Mouse (Mus musculus): ENCODE measurements around the gene Ccno. TPM values are rescaled to one million over a fixed set of nuclear protein-coding genes. Genes with fewer than 3 reads are reported as not detected.
A peak's percentile ranks its signal among the peaks of the same experiment; 100 is the strongest.
"Not testable (repeated sequence)": the region's sequence is repeated elsewhere in the genome, so short reads cannot be mapped to it uniquely, and the experiment has no call there.

The Ccno gene
- polyA plus RNA-seq, 1 experiment = 0.95 TPM

DNA sequence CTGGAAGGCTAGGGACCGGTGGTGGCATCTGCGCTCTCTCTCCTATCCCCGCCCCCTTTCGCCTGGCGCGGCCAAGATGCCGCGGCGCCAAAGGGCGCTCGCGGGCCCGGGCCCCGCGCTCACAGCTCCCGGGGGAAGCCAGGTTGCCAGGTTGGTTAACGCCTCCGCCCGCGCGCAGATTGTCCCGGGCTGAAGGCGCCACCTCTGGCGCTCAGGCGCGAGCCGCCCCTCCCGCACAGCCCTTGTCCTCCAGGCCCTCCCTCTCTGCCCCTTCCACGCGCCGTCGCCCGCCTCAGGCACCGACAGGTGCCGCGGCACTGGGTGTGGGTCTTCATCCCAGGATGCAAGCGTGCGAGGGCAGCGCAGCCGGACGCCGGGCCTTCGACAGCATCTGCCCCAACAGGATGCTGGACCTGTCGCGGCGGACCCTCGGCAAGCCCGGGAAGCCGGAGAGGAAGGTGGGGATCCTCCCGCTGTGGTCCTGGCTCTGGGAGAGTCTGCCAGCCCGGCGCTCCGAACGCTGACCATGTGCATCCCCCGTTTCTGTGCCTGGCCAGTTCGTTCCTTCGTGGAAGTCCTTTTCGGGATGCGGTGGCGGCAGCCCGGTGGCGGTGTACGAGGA, 6.0 kb downstream of the Ccno start, which contains the start of gene Mcidas:
Gene Mcidas, plus strand, starts transcription at position 315 of the 622 bp plus-strand sequence.
- Histone ChIP-seq H3K27ac (replicated peaks; ENCODE audit: low read depth, low read length) (no peak within 1 kb of the TSS), H3K4me3 (ENCODE audit: insufficient read depth, low read depth, low read length) (peak within 1 kb of the TSS; percentile 38), H3K4me1 (ENCODE audit: control insufficient read depth, insufficient read depth, insufficient read length, low read length) (0 out of 2 replicates have a peak, but pooled peaks cover 3% of the 10 kb centered on the region)

DNA sequence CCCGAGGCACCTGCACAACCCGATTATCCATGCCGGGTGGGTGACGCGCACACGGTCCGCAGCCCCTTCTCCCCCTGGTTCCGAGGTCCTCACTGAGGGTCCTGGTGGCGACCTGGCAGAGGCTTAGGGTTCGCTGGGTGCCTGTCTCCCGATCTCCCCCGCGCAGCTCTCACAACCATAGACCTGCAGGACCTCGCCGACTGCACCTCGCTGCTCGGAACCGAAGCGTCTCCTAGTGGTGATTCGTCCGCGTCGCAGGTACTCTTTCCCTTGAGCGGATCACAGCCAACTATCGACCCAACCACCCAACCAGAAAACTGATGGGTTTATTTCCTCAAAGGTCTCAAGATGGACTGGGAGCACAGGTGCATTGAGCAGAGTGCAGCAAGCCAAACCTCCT, 6.6 kb downstream of the Ccno start:
- H3K4me1 ChIP-seq (ENCODE audit: control insufficient read depth, insufficient read depth, insufficient read length, low read length) = 0 out of 2 replicates have a peak, but pooled peaks cover 3% of the 10 kb centered on the region
- peak overlapping the region; percentile 38 for H3K4me3 ChIP-seq (ENCODE audit: insufficient read depth, low read depth, low read length)
- H3K27ac ChIP-seq (replicated peaks; ENCODE audit: low read depth, low read length) = no peak overlapping the region

DNA sequence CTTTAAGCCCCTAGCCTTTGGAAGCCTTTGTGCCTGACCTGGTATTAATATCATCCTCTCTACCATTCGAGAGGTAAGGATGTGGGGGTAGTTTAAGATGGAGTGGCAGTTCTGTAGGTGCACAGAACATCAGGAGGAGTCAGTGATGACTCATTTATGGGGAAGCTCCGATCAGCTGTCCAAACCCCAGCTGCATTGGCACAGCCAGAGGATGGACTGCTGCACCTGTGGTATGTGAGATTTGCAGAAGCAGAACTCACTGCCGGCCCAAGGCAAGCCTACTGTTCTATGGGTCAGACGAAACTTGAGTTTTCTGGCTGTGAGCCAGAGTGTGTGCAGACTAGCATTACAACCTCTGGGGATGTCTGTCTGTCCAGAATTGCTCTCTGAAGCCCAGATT, 8.8 kb downstream of the Ccno start:
- Histone ChIP-seq H3K4me3 (ENCODE audit: insufficient read depth, low read depth, low read length) (no peak overlapping the region), H3K4me1 (ENCODE audit: control insufficient read depth, insufficient read depth, insufficient read length, low read length) (0 out of 2 replicates have a peak, but pooled peaks cover 3% of the 10 kb centered on the region), H3K27ac (replicated peaks; ENCODE audit: low read depth, low read length) (no peak overlapping the region)

DNA sequence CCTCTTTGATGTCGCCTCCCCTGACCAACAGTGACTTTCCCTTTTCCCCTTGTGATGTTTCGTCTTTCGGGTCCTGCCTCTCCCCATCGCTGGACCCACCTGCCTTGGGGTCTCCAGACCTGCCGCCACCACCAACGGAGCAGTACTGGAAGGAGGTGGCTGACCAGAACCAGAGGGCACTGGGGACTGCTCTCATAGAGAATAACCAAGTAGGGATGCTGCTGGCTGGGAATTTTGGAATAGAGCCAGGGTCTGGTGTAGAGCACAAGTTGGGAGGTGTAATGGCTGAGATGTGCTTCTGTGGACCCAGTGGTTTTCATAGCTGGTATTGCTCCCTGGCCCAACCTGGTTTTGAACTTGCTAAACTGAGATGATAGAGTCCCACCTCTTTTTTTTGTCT, 9.8 kb downstream of the Ccno start:
- H3K4me1 ChIP-seq (ENCODE audit: control insufficient read depth, insufficient read depth, insufficient read length, low read length) = 0 out of 2 replicates have a peak, but pooled peaks cover 3% of the 10 kb centered on the region
- H3K4me3 ChIP-seq (ENCODE audit: insufficient read depth, low read depth, low read length) = no peak overlapping the region

DNA sequence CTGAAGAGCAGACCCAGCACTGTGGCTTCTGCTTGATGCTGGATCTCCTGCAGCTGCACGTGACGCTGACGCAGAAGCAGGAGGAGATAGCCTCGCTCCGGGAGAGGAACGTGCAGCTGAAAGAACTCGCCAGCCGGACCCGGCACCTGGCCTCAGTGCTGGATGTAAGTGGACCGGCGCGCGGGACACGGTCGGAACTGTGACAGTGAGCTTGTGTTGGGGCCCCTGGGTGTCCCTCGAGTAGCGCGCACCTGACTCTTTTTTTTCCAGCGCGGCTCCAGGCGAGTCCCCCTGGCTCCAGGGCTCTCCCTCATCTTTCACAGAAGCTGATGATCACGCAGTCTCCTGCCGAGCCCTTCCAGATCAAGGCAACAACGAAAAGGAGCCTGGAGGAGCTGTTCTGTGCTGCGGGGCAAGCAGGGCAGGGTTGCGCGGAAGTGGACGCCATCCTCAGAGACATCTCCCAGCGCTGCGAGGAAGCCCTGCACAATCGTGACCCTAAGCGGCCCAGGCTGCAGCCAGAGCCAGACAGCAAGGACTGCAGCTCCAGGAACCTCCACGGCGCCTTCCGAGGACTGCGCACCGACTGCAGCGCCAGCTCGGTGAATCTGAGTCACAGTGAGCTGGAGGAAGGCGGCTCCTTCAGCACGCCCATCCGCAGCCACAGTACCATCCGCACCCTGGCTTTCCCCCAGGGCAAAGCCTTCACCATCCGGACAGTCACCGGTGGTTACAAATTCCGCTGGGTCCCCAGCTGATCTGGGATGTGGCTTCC, 11.0 kb downstream of the Ccno start:
- peak overlapping the region; percentile 29 for H3K4me3 ChIP-seq (ENCODE audit: insufficient read depth, low read depth, low read length)
- H3K4me1 ChIP-seq (ENCODE audit: control insufficient read depth, insufficient read depth, insufficient read length, low read length) = 0 out of 2 replicates have a peak, but pooled peaks cover 2% of the 10 kb centered on the region
- no peak overlapping the region for H3K27ac ChIP-seq (replicated peaks; ENCODE audit: low read depth, low read length)

More for the DNA sequence above, 9.8 kb downstream of the Ccno start:
- H3K27ac ChIP-seq (replicated peaks; ENCODE audit: low read depth, low read length) = no peak overlapping the region

DNA sequence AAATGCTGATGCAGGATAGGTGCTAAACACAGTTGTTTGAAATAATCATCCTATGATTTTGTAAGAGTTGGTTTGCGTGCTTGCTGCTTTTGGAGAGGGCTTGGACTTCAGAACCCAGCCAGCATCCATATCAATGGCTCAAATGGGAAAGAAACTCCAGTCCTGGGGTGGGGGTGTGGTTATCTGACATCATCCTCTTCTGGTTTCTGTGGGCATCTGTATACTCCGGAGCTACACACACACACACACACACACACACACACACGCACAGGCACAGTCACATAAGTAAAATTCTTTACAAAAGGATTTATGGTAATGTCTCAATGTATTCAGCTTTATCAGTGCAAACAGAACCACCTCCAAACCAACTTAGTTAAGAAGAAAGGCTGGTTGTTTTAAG, 12.5 kb downstream of the Ccno start:
- H3K27ac ChIP-seq (replicated peaks; ENCODE audit: low read depth, low read length) = no peak overlapping the region
- no peaks in the 10 kb centered on the region for H3K4me1 ChIP-seq (ENCODE audit: control insufficient read depth, insufficient read depth, insufficient read length, low read length)
- H3K4me3 ChIP-seq (ENCODE audit: insufficient read depth, low read depth, low read length) = no peak overlapping the region

DNA sequence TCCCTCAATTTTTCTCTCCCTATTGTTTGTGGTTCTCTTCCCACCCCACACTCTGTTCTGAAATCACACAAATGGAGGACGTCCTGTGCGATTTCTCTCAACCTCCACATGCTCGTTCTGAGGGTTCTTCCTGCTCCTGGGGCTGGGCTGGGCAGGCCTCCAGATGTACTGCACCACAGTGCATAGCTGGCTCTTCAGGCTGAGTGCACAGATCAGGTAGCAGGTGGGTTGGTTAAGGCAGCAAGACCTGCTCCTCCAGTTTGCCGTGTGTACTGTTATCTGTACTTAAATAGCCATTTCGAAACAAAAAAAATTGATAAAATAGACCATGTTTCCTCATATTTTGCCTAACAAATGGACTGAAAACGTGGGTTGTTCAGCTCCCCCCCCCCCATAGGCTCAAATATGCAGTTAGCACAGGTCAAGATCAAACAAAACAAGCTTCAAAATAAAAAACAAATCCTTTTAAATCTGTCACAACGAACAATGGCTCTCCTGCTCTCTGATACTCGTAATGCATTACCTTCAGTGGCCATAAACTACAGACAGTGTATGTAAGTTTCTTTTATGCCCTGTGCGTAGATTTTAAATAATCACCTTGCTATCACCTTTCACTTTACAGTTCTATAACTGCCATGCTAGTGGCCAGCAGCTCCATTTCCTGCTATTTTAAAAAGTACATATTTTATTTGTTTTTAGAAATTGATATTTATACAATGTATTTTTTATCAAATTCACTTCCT, 13.1 kb downstream of the Ccno start:
- no peaks in the 10 kb centered on the region for H3K4me1 ChIP-seq (ENCODE audit: control insufficient read depth, insufficient read depth, insufficient read length, low read length)
- no peak overlapping the region for H3K4me3 ChIP-seq (ENCODE audit: insufficient read depth, low read depth, low read length)
- no peak overlapping the region for H3K27ac ChIP-seq (replicated peaks; ENCODE audit: low read depth, low read length)

DNA sequence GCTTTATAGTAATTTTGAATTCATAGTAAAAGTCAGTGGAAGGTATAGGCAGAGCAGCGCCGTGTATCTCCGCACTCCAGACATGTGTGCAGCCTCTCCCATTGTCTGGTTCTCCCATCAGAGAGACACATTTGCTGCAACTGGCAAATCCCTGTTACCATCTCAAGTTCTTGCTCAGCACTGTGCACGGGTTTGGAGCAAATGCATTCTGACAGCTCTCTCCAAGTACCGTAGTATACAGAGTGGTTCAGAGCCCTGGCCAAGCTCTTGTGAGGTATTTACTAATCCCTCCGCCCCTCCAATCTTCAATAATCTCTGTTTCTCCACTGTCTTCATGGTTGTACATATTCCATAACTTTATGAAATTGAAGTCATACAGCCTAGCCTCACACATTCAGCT, 25.1 kb downstream of the Ccno start:
- no peak overlapping the region for H3K4me3 ChIP-seq (ENCODE audit: insufficient read depth, low read depth, low read length)
- no peak overlapping the region for H3K27ac ChIP-seq (replicated peaks; ENCODE audit: low read depth, low read length)
- H3K4me1 ChIP-seq (ENCODE audit: control insufficient read depth, insufficient read depth, insufficient read length, low read length) = no peaks in the 10 kb centered on the region

DNA sequence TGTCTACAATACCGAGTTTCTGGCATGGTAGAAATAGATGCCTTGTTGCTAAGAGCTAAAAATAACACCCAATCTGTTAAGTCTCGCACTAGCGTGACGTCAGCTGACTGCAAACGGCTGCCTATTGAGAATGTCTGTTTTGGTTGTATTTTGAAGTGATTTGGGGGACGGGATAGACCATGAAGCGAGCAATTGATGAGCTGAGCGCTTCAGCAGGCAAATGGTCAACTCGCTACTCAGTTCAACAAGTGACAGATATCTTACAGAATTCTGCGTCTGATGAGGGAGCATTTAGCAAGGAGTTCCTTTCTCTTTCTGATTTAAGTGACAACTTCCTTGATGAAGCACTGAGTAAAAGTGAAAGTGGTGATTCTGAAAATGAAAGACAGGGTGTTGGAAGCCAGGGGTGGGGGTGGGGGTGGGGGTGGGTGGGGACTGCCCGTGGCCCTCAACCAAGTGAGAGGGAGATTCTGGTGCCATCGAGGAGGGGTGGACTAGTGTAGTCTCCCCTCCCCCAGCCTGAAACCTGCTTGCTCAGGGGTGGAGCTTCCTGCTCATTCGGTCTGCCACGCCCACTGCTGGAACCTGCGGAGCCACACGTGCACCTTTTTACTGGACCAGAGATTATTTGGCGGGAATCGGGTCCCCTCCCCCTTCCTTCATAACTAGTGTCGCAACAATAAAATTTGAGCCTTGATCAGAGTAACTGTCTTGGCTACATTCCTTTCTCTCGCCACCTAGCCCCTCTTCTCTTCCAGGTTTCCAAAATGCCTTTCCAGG, 25.8 kb downstream of the Ccno start:
- H3K4me1 ChIP-seq (ENCODE audit: control insufficient read depth, insufficient read depth, insufficient read length, low read length); H3K27ac ChIP-seq (replicated peaks; ENCODE audit: low read depth, low read length): not testable (repeated sequence)
- peak overlapping the region; percentile 66 for H3K4me3 ChIP-seq (ENCODE audit: insufficient read depth, low read depth, low read length)

DNA sequence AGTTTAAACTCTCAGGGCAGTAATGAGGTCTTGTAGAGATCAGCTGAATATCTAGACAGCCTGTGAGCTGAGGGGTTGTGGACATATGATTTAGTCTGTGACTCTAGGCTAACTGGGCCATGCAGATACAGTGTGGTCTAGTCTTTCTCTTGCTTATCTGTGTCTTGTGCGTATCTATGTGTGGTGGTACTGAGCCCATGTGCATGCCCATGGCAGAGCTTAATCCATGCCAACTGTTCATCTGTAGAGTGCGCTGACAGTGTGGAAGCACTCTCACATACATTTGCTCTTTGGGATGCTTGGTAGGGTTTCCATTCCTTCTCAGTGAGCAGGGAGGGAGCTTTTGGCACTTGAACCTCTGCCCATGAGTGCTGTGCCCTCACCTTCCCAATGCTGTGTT, 33.9 kb downstream of the Ccno start:
- Histone ChIP-seq H3K4me3 (ENCODE audit: insufficient read depth, low read depth, low read length) (no peak overlapping the region), H3K27ac (replicated peaks; ENCODE audit: low read depth, low read length) (no peak overlapping the region), H3K4me1 (ENCODE audit: control insufficient read depth, insufficient read depth, insufficient read length, low read length) (no peaks in the 10 kb centered on the region)

DNA sequence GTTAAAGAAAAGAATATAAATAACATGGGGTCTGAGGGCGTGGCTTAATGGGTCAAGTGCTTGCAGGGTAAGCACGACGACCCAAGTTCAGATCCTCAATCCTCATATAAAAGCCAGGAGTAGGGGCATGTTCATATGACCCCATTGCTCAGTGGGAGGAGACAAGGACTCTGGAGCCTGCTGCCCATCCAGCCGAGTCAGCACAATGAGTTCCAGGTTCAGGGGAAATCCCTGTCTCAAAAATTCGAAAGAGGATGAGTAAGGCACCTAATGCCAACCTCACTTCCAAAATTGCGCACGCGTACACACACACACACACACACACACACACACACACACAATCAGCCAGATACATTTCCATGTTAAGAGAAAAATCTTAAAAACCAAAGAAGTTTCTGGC, 34.9 kb downstream of the Ccno start:
- Histone ChIP-seq H3K27ac (replicated peaks; ENCODE audit: low read depth, low read length) (no peak overlapping the region), H3K4me1 (ENCODE audit: control insufficient read depth, insufficient read depth, insufficient read length, low read length) (no peaks in the 10 kb centered on the region), H3K4me3 (ENCODE audit: insufficient read depth, low read depth, low read length) (no peak overlapping the region)

DNA sequence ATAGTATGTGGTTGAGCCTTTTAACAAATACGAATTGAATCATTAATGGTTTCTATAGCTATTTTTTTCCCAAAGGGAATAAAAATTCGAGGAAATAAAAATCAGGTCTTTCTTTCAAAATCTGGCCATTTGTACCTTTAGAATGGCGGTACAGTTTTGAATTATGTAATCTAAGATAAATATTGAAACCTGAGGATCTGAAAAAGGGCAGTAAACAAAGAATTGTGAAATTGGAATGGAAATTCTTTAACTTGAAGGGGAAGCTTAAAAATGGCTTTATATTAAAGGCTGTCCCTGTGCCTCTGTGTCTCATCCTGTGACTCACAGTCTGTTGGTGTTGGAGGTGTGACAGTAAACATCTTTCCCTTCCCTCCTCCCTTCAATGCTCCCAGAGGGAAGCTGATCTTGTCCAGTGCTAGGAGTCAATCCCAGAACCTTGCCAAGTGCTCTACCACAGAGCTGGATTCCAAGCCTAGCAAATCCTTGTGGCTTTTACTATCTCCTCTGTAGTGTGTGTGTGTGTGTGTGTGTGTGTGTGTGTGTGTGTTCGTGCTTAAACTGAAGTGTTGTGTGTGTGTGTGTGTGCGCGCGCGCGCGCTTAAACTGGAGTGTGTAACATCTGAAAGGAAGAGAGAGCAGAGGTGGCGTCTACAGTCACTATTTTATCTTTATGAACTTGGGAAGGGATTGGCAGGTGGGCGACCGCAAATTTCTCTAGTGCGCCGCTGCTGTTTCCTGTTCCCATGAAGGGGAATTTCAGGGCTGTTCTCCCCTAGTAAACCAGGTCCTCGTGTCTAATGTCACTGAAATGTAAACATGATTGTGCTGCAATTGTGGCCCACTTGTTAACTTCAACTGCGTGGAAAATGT, 35.9 kb downstream of the Ccno start:
- H3K27ac ChIP-seq (replicated peaks; ENCODE audit: low read depth, low read length) = no peak overlapping the region
- H3K4me3 ChIP-seq (ENCODE audit: insufficient read depth, low read depth, low read length) = no peak overlapping the region
- H3K4me1 ChIP-seq (ENCODE audit: control insufficient read depth, insufficient read depth, insufficient read length, low read length) = no peaks in the 10 kb centered on the region

DNA sequence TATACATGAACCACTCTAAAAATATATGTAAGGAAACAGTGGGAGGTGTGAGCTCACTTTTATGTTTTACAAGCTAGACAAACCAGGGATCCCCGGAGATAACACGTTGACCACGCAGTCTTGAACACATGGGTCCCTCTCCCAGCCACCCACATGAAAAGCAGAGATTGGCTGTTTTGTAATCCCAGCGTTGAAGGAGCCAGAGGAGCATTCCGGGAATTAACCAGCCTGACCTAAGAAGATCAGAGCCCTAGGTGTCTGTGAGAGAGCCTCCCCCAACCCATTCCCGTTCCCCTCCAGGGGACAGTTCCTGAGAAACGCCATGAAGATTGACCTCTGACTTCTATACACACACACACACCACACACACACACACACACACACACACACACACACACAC, 43.7 kb downstream of the Ccno start:
- peak overlapping the region; percentile 27; the same call in 1 of the 2 replicates for H3K4me3 ChIP-seq (ENCODE audit: insufficient read depth, low read depth, low read length)

More for the DNA sequence above, 43.7 kb downstream of the Ccno start:
- Histone ChIP-seq H3K27ac (replicated peaks; ENCODE audit: low read depth, low read length) (no peak overlapping the region), H3K4me1 (ENCODE audit: control insufficient read depth, insufficient read depth, insufficient read length, low read length) (no peaks in the 10 kb centered on the region)

Measured in brown adipose tissue, adult 24 weeks (tissue).